Mouse (Mus musculus) testis, adult 2 months (tissue): ENCODE results near the gene Dusp14.

ENCODE experiments used
- CTCF ChIP-seq: fragments of 200-500 bp; IDR thresholded peaks from 2 replicates; pipeline ENCODE4 v1.5.1; 2012; ENCODE audit warnings: low read depth, mild to moderate bottlenecking, inconsistent platforms, low read length, moderate library complexity; ENCODE audit not compliant: control insufficient read depth, insufficient read depth, insufficient replicate concordance
- POLR2A ChIP-seq: fragments of 200-500 bp; IDR thresholded peaks from 2 replicates; pipeline ENCODE4 v1.6.1; 2012; ENCODE audit warnings: low read depth, mild to moderate bottlenecking, inconsistent platforms, low read length, moderate library complexity; ENCODE audit not compliant: control insufficient read depth

- TF ChIP-seq POLR2A (no peak), CTCF (peak; percentile 42; the same call in 1 of the 2 replicates)
Observed at GRCm38 (mm10) chr11:84031971-84032370, 37.1 kb downstream of the Dusp14 start.
